8 mouse cellular contexts compared by ENCODE assay signal in the genomic region with DNA sequence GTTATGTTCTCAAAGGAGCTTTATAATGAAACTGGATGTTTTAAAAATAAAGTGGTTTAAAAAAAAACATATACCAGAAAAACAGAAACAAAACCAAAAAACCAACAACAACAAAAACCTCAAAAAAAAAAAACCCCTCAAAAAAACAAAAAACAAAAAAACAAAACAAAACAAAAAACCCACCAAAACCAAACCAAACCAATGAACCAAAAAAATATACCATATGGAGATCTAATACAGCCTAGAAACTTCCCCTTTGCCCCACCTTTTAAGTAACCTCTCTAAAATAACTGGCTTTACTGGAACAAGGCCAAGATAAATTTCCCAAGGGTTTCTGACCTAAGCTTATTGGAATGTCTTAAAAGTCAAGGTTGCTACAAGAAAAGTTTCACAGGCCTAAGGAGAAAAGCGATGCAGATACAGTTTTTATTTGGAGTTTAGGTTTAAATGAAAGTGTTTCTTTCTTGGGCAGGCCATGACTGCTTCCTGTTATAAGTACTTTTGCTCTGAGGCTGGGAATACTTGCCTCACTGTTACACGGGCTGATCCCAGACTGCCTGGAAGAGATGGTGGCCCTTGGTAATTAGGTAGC. TPM values are rescaled to one million over a fixed set of nuclear protein-coding genes. Genes with fewer than 3 reads are reported as not detected.
A peak's percentile ranks its signal among the peaks of the same experiment; 100 is the strongest.
DNase-seq lines count a peak whose midpoint lies in the region; ATAC-seq and TF ChIP-seq lines count a peak whose summit lies in the region.

No protein-coding gene starts in this region.

- no peak overlapping the region for H3K9ac ChIP-seq in kidney, embryonic 14.5 days (ENCODE audit: low read depth, low read length)
- H3K9ac ChIP-seq in embryonic facial prominence, embryonic 14.5 days (ENCODE audit: low read depth, low read length): no peak overlapping the region
- H3K9ac ChIP-seq in liver, embryonic 13.5 days: peak overlapping the region; percentile 51; the same call in 1 of the 2 replicates
- H3K9ac ChIP-seq in forebrain, embryonic 11.5 days (ENCODE audit: low read length): no peak overlapping the region

- H3K27ac ChIP-seq in kidney, embryonic 14.5 days (ENCODE audit: low read depth, low read length): peak overlapping the region; percentile 42
- peak overlapping the region; percentile 70 for H3K27ac ChIP-seq in embryonic facial prominence, embryonic 14.5 days (replicated peaks; ENCODE audit: low read depth, low read length)
- peak overlapping the region; percentile 99 for H3K27ac ChIP-seq in liver, embryonic 13.5 days
- no peak overlapping the region for H3K27ac ChIP-seq in thymus, adult 2 months (ENCODE audit: control insufficient read depth, insufficient read depth, low read length)
- H3K27ac ChIP-seq in forebrain, embryonic 11.5 days (ENCODE audit: low read depth, low read length): no peak overlapping the region

- no peak for TF ChIP-seq POLR2A in thymus, adult 2 months (IDR thresholded peaks at IDR 0.05; ENCODE audit: control insufficient read depth, extremely low read depth, insufficient read depth, low read length, poor library complexity)

- DNase-seq in kidney, postnatal 25 days: no peak
- peak; percentile 41 for DNase-seq in MN1 (ENCODE audit: low spot score)
- DNase-seq in embryonic facial prominence, embryonic 14.5 days (ENCODE audit: low spot score): peak; percentile 54
- DNase-seq in liver, embryonic 13.5 days: no peak
- DNase-seq in thymus, adult 2 months: no peak
- DNase-seq in layer of hippocampus, postnatal 10 days (ENCODE audit: low spot score in 2 of 2): no peak
- no peak for DNase-seq in forebrain, embryonic 11.5 days (ENCODE audit: low spot score)

- H3K36me3 ChIP-seq in kidney, embryonic 14.5 days (ENCODE audit: control insufficient read depth, insufficient read depth, low read length): peaks cover 57% of the 10 kb centered on the region
- H3K36me3 ChIP-seq in embryonic facial prominence, embryonic 14.5 days (ENCODE audit: control insufficient read depth, insufficient read depth, low read length): peaks cover 87% of the 10 kb centered on the region
- peaks cover 63% of the 10 kb centered on the region for H3K36me3 ChIP-seq in liver, embryonic 13.5 days
- peaks cover 45% of the 10 kb centered on the region for H3K36me3 ChIP-seq in thymus, adult 2 months (ENCODE audit: control insufficient read depth, insufficient read depth, low read length)
- peaks cover 25% of the 10 kb centered on the region for H3K36me3 ChIP-seq in forebrain, embryonic 11.5 days (ENCODE audit: control insufficient read depth, insufficient read depth, low read length)

- no peaks in the 10 kb centered on the region for H3K27me3 ChIP-seq in kidney, embryonic 14.5 days (ENCODE audit: control insufficient read depth, insufficient read depth, low read length)
- no peaks in the 10 kb centered on the region for H3K27me3 ChIP-seq in embryonic facial prominence, embryonic 14.5 days (replicated peaks; ENCODE audit: control insufficient read depth, insufficient read depth, low read length)
- H3K27me3 ChIP-seq in liver, embryonic 13.5 days: no peaks in the 10 kb centered on the region
- no peaks in the 10 kb centered on the region for H3K27me3 ChIP-seq in thymus, adult 2 months (ENCODE audit: control insufficient read depth, insufficient read depth, low read length)
- H3K27me3 ChIP-seq in forebrain, embryonic 11.5 days (ENCODE audit: control insufficient read depth, insufficient read depth, low read length): no peaks in the 10 kb centered on the region

- H3K4me3 ChIP-seq in kidney, embryonic 14.5 days (ENCODE audit: low read length): no peak overlapping the region
- H3K4me3 ChIP-seq in embryonic facial prominence, embryonic 14.5 days (ENCODE audit: low read depth, low read length): no peak overlapping the region
- H3K4me3 ChIP-seq in liver, embryonic 13.5 days (replicated peaks): no peak overlapping the region
- H3K4me3 ChIP-seq in thymus, adult 2 months (ENCODE audit: control insufficient read depth, insufficient read depth, low read length): no peak overlapping the region
- H3K4me3 ChIP-seq in forebrain, embryonic 11.5 days (ENCODE audit: low read depth, low read length): no peak overlapping the region

- peaks cover 31% of the 10 kb centered on the region for H3K4me1 ChIP-seq in kidney, embryonic 14.5 days (ENCODE audit: control insufficient read depth, insufficient read depth, low read length)
- peaks cover 15% of the 10 kb centered on the region for H3K4me1 ChIP-seq in embryonic facial prominence, embryonic 14.5 days (ENCODE audit: control insufficient read depth, insufficient read depth, low read length)
- peaks cover 56% of the 10 kb centered on the region for H3K4me1 ChIP-seq in liver, embryonic 13.5 days (replicated peaks)
- peaks cover 6% of the 10 kb centered on the region; the same call in 1 of the 2 replicates for H3K4me1 ChIP-seq in thymus, adult 2 months (replicated peaks; ENCODE audit: control insufficient read depth, insufficient read depth, low read length)
- peaks cover 12% of the 10 kb centered on the region; the same call in 1 of the 2 replicates for H3K4me1 ChIP-seq in forebrain, embryonic 11.5 days (replicated peaks; ENCODE audit: control insufficient read depth, insufficient read depth, low read length)

- ATAC-seq in kidney, embryonic 14.5 days (ENCODE audit: low FRiP score, low TSS enrichment): no peak
- no peak for ATAC-seq in embryonic facial prominence, embryonic 14.5 days (ENCODE audit: low read depth)
- no peak for ATAC-seq in liver, embryonic 13.5 days (ENCODE audit: low read depth)
- ATAC-seq in forebrain, embryonic 11.5 days (replicated peaks; ENCODE audit: low FRiP score): no peak

- TF ChIP-seq CTCF in thymus, adult 2 months (IDR thresholded peaks at IDR 0.05; ENCODE audit: borderline replicate concordance, control insufficient read depth, extremely low read depth, insufficient read depth, low read length, poor library complexity): no peak

- no peak overlapping the region for H3K4me2 ChIP-seq in kidney, embryonic 14.5 days (replicated peaks; ENCODE audit: low read depth, low read length)
- H3K4me2 ChIP-seq in embryonic facial prominence, embryonic 14.5 days (ENCODE audit: low read depth, low read length): no peak overlapping the region
- H3K4me2 ChIP-seq in liver, embryonic 13.5 days: peak overlapping the region; percentile 78; the same call in 1 of the 2 replicates
- no peak overlapping the region for H3K4me2 ChIP-seq in forebrain, embryonic 11.5 days (ENCODE audit: low read depth, low read length, severe bottlenecking)

- peaks cover 10% of the 10 kb centered on the region for H3K9me3 ChIP-seq in kidney, embryonic 14.5 days (ENCODE audit: control insufficient read depth, low read length)
- peaks cover 9% of the 10 kb centered on the region for H3K9me3 ChIP-seq in embryonic facial prominence, embryonic 14.5 days (ENCODE audit: control insufficient read depth, low read length)
- H3K9me3 ChIP-seq in liver, embryonic 13.5 days (replicated peaks): peaks cover 11% of the 10 kb centered on the region
- H3K9me3 ChIP-seq in forebrain, embryonic 11.5 days (ENCODE audit: control insufficient read depth, low read length): peaks cover 7% of the 10 kb centered on the region

- WGBS in kidney, embryonic 14.5 days: 55% methylated on average over 2 of the region's 2 CpGs
- 34% methylated on average over 2 of the region's 2 CpGs for WGBS in embryonic facial prominence, embryonic 14.5 days
- 74% methylated on average over 2 of the region's 2 CpGs for WGBS in liver, embryonic 13.5 days (ENCODE audit: insufficient replicate concordance)
- 68% methylated on average over 2 of the region's 2 CpGs for WGBS in thymus, adult 2 months
- 83% methylated on average over 2 of the region's 2 CpGs for WGBS in forebrain, embryonic 11.5 days

RNA-seq across cellular contexts. Expression of a gene that starts 12.6 kb away (rescaled TPM):
- polyA plus RNA-seq in kidney, embryonic 14.5 days (2014; fragmentation: Nextera tagmentation; extraction: Ambion mirVana): 395 and 422 TPM in 2 replicates
- polyA plus RNA-seq in embryonic facial prominence, embryonic 14.5 days (2014; fragmentation: Nextera tagmentation; extraction: Ambion mirVana): 985 and 1,264 TPM in 2 replicates
- 168 and 198 TPM in 2 replicates for polyA plus RNA-seq in liver, embryonic 13.5 days (2015; fragmentation: Nextera tagmentation; extraction: Ambion mirVana)
- polyA plus RNA-seq in thymus, adult 2 months (2012; rRNA removed): 41.5 and 237 TPM in 2 replicates
- 100 to 1,000 TPM; 195 to 211 TPM for total RNA-seq in layer of hippocampus, postnatal 10 days (2021)
- polyA plus RNA-seq in forebrain, embryonic 11.5 days (2014; fragmentation: Nextera tagmentation; extraction: Ambion mirVana): 320 TPM in 2 replicates

Comparison
In these comparisons a context has a peak if more than half of its experiments do, and no peak if none do; other contexts are left out.
1. H3K27ac ChIP-seq: peak in kidney, embryonic 14.5 days (single experiment), embryonic facial prominence, embryonic 14.5 days (single experiment) and liver, embryonic 13.5 days (single experiment); none in thymus, adult 2 months (single experiment) and forebrain, embryonic 11.5 days (single experiment).
2. DNase-seq: peak in MN1 (single experiment) and embryonic facial prominence, embryonic 14.5 days (single experiment); none in kidney, postnatal 25 days (0 of 2), liver, embryonic 13.5 days (single experiment), thymus, adult 2 months (single experiment), layer of hippocampus, postnatal 10 days (0 of 2) and forebrain, embryonic 11.5 days (single experiment).